Mouse (Mus musculus) T-cell, adult 2 months (primary cell): ENCODE results near the gene Olfr772.
"Not testable (repeated sequence)": the region's sequence is repeated elsewhere in the genome, so short reads cannot be mapped to it uniquely, and the experiment has no call there.

Source experiments
- DNase-seq: peaks from one replicate; pipeline ENCODE4 v3.0.0; 2022; ENCODE audit warnings: low spot score

The Olfr772 gene

GRCm38 (mm10) chr10:129177821-129178220 is at the start of gene Olfr772:
Olfr772 (minus strand) TSS chr10:129177921.
- DNase-seq = not testable (repeated sequence)

- DNase-seq = not testable (repeated sequence)
Measured at GRCm38 (mm10) chr10:129187319-129187718, 9.6 kb upstream of the Olfr772 start, which contains the start of gene Olfr773. Olfr773 (minus strand) TSS chr10:129187419.

GRCm38 (mm10) chr10:129164651-129165050 is 13.1 kb downstream of the Olfr772 start, which contains the start of gene Olfr771:
Olfr771 (minus strand) TSS chr10:129164751.
- DNase-seq = no peak

- DNase-seq = no peak
Measured at GRCm38 (mm10) chr10:129138898-129139297, 38.8 kb downstream of the Olfr772 start, which contains the start of gene Olfr770. Olfr770 (minus strand) TSS chr10:129138998.
